Mouse (Mus musculus): ENCODE results near the gene Gm5346. TPM values are rescaled to one million over a fixed set of nuclear protein-coding genes. Genes with fewer than 3 reads are reported as not detected.
"Not testable (repeated sequence)": the region's sequence is repeated elsewhere in the genome, so short reads cannot be mapped to it uniquely, and the experiment has no call there.

Gene Gm5346
- total RNA-seq (2021) = not detected
- long read RNA-seq, experiment 1 = 0 reads
- long read RNA-seq, experiment 2 = 0 reads

DNA sequence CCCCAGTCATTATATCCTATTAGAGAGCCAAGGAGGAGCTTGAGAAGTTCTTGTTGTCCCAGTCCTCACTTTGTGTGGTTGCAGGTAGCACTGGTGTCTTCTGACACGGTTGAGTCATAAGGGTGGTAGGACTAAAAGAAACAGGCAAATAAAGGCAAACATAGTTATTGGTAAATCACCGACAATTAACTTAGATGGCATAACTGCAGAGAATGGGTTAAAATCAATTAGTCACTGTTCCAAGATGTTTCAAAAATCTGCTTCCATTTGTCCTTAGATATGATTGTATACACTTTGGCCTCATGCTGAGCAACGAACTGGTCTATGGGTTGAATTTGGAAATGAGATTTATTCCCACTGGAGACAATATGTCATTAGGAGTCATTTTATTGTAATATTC lies at the start of gene Gm5346:
Gm5346 (minus strand) TSS at position 101 of the 400 bp plus-strand sequence.
- DNase-seq = no peak
- intact Hi-C loops (cut with DNase I; ENCODE audit: low total_unique reads) = no loop called here

DNA sequence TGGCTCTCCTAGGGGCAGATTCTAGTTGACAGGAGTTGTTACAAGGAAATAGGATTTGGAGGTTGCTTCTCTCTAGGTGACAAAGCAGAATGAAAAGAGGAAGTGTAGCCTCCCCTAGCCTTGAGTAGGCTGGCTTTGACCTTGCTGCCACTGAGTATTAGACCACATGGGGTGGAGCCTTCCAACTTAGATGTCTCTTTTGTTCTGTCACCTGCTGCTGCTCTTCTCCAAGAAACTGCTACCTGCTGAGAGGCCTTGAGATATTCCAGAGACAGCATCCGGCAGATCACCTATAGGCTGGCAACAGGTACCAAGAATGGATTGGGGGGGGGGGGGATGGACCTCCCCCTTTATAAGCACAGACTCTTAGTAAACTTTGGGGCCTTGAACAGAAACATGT lies 11.0 kb downstream of the Gm5346 start:
- intact Hi-C loops (cut with DNase I; ENCODE audit: low total_unique reads) = no loop called here
- no peak for DNase-seq

DNA sequence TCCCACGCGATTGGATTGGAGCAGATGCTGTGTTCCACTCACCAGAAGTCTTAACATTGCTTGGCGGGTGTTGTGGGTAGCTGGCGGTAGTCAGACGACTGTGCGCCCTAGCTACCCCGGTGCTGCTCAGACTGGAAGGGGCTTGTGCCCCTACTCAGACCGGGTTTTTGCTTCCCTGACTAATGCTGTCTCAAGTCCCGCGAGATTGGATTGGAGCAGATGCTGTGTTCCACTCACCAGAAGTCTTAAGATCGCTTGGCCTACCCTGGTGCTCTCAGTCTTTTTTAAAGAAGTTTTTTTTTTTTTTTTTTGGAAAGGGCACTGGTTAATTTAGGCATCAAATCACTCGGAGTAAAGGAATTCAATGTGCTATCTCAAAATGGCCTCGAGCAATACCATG lies 23.4 kb downstream of the Gm5346 start:
- DNase-seq; intact Hi-C loops (cut with DNase I; ENCODE audit: low total_unique reads): not testable (repeated sequence)

DNA sequence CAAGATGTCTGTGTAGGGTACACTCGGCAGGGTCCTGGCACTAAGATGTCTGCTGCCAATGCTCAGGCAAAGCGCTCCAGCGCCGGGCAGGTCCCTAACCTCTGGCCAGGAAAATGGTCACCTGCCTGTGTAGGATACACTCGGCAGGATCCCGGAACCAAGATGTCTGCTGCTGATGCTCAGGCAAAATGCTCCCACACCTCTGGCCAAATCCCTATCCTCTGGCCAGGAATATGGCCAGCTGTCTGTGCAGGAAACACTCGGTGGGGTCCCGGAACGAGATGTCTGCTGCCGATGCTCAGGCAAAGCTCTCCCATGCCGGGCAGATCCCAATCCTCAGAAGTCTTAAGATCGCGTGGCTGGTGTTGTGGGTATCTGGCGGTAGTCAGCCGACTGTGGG lies 23.9 kb downstream of the Gm5346 start:
- DNase-seq; intact Hi-C loops (cut with DNase I; ENCODE audit: low total_unique reads): not testable (repeated sequence)

DNA sequence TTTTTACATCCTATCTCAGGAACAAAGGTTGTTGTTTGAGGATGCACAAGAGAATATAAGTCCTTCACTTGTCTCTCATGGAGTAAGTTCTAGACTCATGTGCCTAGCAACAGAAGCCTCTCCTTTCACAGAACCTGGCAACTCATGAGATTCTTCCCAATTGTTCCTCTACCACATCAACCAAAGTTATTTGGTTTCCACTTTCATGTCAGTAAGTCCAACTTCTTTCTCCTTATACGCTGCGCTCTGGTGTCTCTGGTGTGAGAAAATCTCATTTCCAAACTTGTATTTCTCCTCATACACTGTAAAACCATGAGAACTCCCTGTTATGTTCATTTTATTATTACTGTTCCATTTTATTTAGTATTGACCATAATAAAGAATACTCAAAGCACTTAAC lies 50.5 kb downstream of the Gm5346 start, which contains the start of gene Adam26a:
Adam26a (minus strand) TSS at position 101 of the 400 bp plus-strand sequence.
- DNase-seq; intact Hi-C loops (cut with DNase I; ENCODE audit: low total_unique reads): not testable (repeated sequence)

Other genes with a start within 250 kb of the Gm5346 start
- not detected for gene Adam26b, start 99.2 kb downstream of the Gm5346 start, total RNA-seq (2021)
- gene Adam26a, start 50.6 kb downstream of the Gm5346 start, total RNA-seq (2021) = not detected
- gene Adam34, start 82.8 kb upstream of the Gm5346 start, total RNA-seq (2021) = not detected

All from gastrocnemius, postnatal 14 days (tissue).